Mouse (Mus musculus) spleen, adult 2 months (tissue): Measurements from ENCODE around the gene Thada. TPM values are rescaled to one million over a fixed set of nuclear protein-coding genes. Genes with fewer than 3 reads are reported as not detected.
A peak's percentile ranks its signal among the peaks of the same experiment; 100 is the strongest.

Experiments
- DNase-seq, 2 experiments: peaks; one replicate each; pipeline versions ENCODE4 v3.0.0 to v3.0.0-alpha.2; 2012 to 2021; ENCODE audit warnings: low spot score in 2 of 2, low read depth in 1 of 2
- H3K27ac ChIP-seq: fragments of 200-500 bp; 2 replicates; pipeline ENCODE4 v1.5.1; 2012; ENCODE audit warnings: low read length, inconsistent platforms; ENCODE audit not compliant: insufficient read depth
- H3K27me3 ChIP-seq: fragments of 200-500 bp; 2 replicates; pipeline ENCODE4 v1.6.1; 2012; ENCODE audit warnings: mild to moderate bottlenecking, moderate library complexity, low read length, inconsistent platforms; ENCODE audit not compliant: control insufficient read depth, insufficient read depth
- H3K36me3 ChIP-seq: fragments of 200-500 bp; 2 replicates; pipeline ENCODE4 v1.6.1; 2012; ENCODE audit warnings: mild to moderate bottlenecking, low read length, inconsistent platforms; ENCODE audit not compliant: control insufficient read depth, insufficient read depth
- H3K4me1 ChIP-seq: fragments of 200-500 bp; 2 replicates; pipeline ENCODE4 v1.6.1; 2011; ENCODE audit warnings: inconsistent platforms; ENCODE audit not compliant: control insufficient read depth, insufficient read depth, insufficient read length
- H3K4me3 ChIP-seq: fragments of 200-500 bp; 2 replicates; pipeline ENCODE4 v1.5.1; 2011; ENCODE audit warnings: mild to moderate bottlenecking, inconsistent platforms; ENCODE audit not compliant: insufficient read depth, insufficient read length; ENCODE audit errors: extremely low read depth
- CTCF ChIP-seq: fragments of 200-500 bp; IDR thresholded peaks from 2 replicates; pipeline ENCODE4 v1.5.1; 2011; ENCODE audit warnings: mild to moderate bottlenecking, inconsistent platforms; ENCODE audit not compliant: insufficient read depth, insufficient read length, insufficient replicate concordance; ENCODE audit errors: extremely low read depth
- POLR2A ChIP-seq: fragments of 200-500 bp; IDR thresholded peaks from 2 replicates; pipeline ENCODE4 v1.6.1; 2011; ENCODE audit warnings: low read depth, low read length, inconsistent platforms
- WGBS: fragments of 180-500 bp; shearing (Covaris S2); methylation state at CpG from one replicate; pipeline ENCODE4 v1.1.7; 2018; 5-methylcytosine and 5-hydroxymethylcytosine counted together
- polyA plus RNA-seq: library from polyadenylated mRNA; depleted of rRNA; stranded (reverse); fragments of >200 nt; gene quantifications from 2 replicates; pipeline ENCODE4 v1.2.3, GENCODE M21; 2012

Gene Thada
- polyA plus RNA-seq, 1 experiment = 17.2 TPM

DNA sequence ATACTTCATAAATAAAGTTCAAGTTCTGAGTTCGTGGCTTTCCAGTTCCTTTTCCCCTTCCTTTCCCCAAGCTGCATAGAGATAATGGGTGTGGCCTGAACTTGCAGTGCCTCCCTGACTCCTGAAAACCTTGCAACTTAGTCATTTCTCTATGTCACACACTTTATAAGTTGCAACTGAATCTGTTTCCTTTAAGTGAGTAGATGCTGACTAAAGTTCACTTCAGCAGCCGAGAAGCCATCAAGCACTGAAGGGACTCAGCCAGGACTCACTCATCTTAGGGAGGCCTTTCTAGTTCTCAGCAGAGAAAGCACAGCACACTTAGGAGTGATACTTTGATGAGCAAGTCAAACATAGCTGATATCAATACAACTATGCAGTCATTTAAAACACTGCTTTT is 137.5 kb downstream of the Thada start:
- DNase-seq = no peak
- TF ChIP-seq POLR2A (no peak), CTCF (no peak)
- WGBS = 28% methylated on average over 2 of the region's 2 CpGs
- Histone ChIP-seq H3K4me1 (peaks cover 16% of the 10 kb centered on the region; the same call in 1 of the 2 replicates), H3K4me3 (no peak overlapping the region), H3K27ac (peak overlapping the region; percentile 7; the same call in 1 of the 2 replicates), H3K36me3 (peaks cover 1% of the 10 kb centered on the region; the same call in 1 of the 2 replicates), H3K27me3 (no peaks in the 10 kb centered on the region)

GRCm38 (mm10) chr17:84327051-84327925 is 138.7 kb downstream of the Thada start:
- no peak for DNase-seq
- Histone ChIP-seq H3K4me1 (peaks cover 16% of the 10 kb centered on the region; the same call in 1 of the 2 replicates), H3K36me3 (peaks cover 1% of the 10 kb centered on the region; the same call in 1 of the 2 replicates), H3K27me3 (no peaks in the 10 kb centered on the region), H3K4me3 (no peak overlapping the region), H3K27ac (0 out of 2 replicates have a peak overlapping the region, but pooled peaks have one; percentile 25)
- TF ChIP-seq CTCF (no peak), POLR2A (no peak)
- 95% methylated on average over 12 of the region's 12 CpGs for WGBS

- no peak for DNase-seq
- 90% methylated on average over 4 of the region's 4 CpGs for WGBS
- H3K4me1 ChIP-seq = no peaks in the 10 kb centered on the region
- H3K4me3 ChIP-seq = no peak overlapping the region
- H3K36me3 ChIP-seq = peaks cover 1% of the 10 kb centered on the region; the same call in 1 of the 2 replicates
- no peaks in the 10 kb centered on the region for H3K27me3 ChIP-seq
- no peak overlapping the region for H3K27ac ChIP-seq
- TF ChIP-seq POLR2A (no peak), CTCF (no peak)
Observed at GRCm38 (mm10) chr17:84322176-84322575, 143.8 kb downstream of the Thada start.

DNA sequence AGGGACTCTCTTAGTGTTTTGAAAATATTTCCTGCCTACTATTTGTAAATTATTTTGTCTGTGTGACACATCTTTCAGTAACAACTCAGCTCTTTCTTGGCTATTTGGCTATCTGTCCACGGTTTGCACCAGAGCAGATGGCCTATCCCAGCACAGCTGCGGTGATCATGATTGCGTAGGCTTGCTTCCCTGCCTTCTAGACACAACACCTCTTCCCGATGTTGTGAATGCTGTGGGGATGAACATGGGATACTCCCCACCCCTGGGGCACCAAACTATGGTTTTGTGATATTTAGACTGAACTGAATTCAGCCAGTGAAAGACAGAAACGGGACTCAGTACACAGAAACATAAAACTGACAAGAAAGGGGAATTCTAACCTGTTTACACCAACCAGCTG is 144.7 kb downstream of the Thada start:
- Histone ChIP-seq H3K4me1 (no peaks in the 10 kb centered on the region), H3K4me3 (no peak overlapping the region), H3K27me3 (no peaks in the 10 kb centered on the region), H3K36me3 (peaks cover 1% of the 10 kb centered on the region; the same call in 1 of the 2 replicates), H3K27ac (no peak overlapping the region)
- 92% methylated on average over 5 of the region's 5 CpGs for WGBS
- TF ChIP-seq CTCF = no peak
- TF ChIP-seq POLR2A = no peak
- DNase-seq = no peak

DNA sequence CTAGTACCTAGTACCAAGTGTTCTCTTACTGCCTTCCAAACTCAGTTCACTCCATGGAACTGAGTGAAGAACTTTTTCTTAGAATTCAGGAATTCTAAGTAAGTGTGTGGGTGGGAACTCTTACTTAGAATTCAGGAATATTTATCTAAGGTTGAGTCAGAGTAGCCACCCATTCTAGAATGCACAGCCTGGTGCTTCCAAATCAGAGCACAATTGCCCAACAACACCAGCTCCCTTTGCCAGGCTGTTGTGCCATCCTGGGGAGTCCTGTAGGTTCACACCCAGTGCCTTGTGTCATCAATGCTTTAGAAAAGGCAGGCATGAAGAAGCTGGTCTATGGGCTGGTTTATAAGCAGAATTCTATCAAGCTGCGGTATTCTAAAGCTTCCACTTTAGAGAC is 145.4 kb downstream of the Thada start:
- 89% methylated on average over 1 of the region's 1 CpGs for WGBS
- DNase-seq = no peak

DNA sequence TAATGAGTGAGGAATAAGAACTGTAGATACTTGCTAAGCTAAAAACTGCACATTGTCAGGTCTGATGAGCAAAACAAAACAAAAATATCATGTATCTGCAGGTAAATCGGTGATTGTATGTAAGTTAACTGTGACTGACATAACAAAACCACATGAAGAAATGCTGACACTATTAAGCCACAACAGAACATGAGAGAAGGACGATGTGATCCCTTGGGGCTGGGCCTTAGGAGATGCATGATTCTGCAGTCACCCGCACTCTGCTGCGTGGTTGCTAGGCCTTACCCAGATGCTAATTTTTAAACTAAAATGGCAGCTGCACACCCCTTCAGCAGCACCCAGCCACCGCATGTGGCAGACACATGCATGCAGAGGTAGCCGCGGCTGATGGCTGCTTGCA is 151.7 kb downstream of the Thada start:
- Histone ChIP-seq H3K27me3 (no peaks in the 10 kb centered on the region), H3K4me3 (no peak overlapping the region), H3K36me3 (peaks cover 3% of the 10 kb centered on the region; the same call in 1 of the 2 replicates), H3K4me1 (peaks cover 13% of the 10 kb centered on the region), H3K27ac (peak overlapping the region; percentile 43)
- DNase-seq = no peak
- TF ChIP-seq CTCF = no peak
- TF ChIP-seq POLR2A = no peak
- 74% methylated on average over 7 of the region's 7 CpGs for WGBS

More for the DNA sequence above, 145.4 kb downstream of the Thada start:
- Histone ChIP-seq H3K4me3 (no peak overlapping the region), H3K27ac (no peak overlapping the region), H3K4me1 (no peaks in the 10 kb centered on the region), H3K27me3 (no peaks in the 10 kb centered on the region), H3K36me3 (peaks cover 1% of the 10 kb centered on the region; the same call in 1 of the 2 replicates)
- TF ChIP-seq POLR2A (no peak), CTCF (no peak)

- 55% methylated on average over 6 of the region's 6 CpGs for WGBS
Observed at GRCm38 (mm10) chr17:84313494-84313893, 152.5 kb downstream of the Thada start.

More at GRCm38 (mm10) chr17:84313494-84313893, 152.5 kb downstream of the Thada start:
- Histone ChIP-seq H3K4me1 (peaks cover 14% of the 10 kb centered on the region), H3K27ac (peak overlapping the region; percentile 90), H3K36me3 (peaks cover 5% of the 10 kb centered on the region; the same call in 1 of the 2 replicates), H3K27me3 (no peaks in the 10 kb centered on the region), H3K4me3 (peak overlapping the region; percentile 32)
- TF ChIP-seq CTCF = no peak
- DNase-seq = peak; percentile 32 to 70
